Mouse (Mus musculus) R1 (cell line): ENCODE measurements at regions not wholly inside any gene's neighbourhood (a gene's known extent, or its start where the extent isn't known, plus 50 kb on each side); places are given as distances from the start of the nearest gene placed in this dataset.

Experiments used
- DNase-seq: peaks from one replicate; pipeline ENCODE4 v3.0.0-alpha.2; 2018; ENCODE audit warnings: low read depth, low spot score

DNA sequence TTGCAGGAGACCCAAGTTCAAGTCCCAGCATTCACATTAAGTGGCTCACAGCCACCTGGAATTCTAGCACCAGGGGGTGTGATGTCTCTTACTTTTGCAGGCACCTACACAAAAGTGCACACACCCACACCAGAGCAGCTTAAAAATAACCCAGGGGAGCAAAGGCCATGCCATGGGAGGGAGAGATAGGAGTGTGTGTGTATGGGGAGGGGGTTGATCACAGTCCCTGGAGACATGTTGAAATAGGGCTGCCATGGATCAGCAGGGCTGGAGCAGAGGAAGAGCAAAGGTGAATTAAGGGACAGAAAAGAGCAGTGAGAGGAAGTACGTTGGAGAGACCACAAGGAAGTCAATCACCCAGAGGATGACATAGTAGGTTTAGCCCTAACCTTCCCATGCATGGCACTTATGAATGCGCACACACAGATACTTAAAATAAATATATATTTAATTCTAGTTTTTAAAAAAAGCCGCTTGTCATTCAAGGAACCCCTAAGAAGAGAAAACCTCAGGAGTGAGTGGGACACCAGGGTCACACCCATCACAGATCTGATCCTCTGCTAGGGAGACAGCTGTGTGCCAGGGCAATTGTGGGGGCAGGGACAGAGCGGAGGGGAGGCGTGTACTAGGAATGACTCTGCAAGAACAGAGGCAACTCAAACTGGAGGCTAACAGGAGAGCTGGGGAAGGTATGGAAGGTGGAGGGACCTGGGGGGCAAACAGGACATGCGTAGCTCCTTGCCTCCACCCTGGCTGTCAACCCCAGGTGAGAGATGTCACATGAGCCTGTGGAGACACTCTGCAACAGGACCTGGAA, 189.5 kb upstream of the Rybp start:
- no peak for DNase-seq

DNA sequence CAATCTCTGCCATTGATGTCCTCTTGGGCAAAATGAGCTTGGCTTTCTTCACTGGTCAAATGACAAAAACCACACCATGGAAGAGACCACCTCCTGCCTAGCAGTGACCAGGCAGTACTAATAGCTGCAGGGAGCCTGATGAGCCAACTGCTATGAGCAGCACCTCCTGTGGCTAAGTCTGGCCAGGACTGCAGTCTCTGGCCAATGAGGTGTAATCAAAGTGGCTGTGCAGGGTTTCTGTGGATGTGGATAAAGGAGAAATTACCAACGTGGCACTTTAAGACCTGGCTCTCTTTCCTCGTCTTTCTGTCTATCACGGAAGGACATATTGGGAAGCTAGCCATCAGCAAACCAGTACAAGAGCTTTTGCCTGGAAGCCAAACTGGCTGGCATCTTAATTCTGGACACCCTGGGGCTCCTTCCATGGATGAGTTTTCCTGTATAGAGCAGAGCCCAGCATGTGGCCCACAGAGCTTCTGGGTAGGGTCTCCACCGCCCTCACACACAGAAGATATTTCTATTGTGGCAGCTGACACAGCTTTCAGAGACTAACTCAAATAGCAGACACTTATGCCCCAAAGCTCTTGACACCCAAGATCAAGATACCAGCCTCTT, 188.2 kb upstream of the Rybp start:
- no peak for DNase-seq

DNA sequence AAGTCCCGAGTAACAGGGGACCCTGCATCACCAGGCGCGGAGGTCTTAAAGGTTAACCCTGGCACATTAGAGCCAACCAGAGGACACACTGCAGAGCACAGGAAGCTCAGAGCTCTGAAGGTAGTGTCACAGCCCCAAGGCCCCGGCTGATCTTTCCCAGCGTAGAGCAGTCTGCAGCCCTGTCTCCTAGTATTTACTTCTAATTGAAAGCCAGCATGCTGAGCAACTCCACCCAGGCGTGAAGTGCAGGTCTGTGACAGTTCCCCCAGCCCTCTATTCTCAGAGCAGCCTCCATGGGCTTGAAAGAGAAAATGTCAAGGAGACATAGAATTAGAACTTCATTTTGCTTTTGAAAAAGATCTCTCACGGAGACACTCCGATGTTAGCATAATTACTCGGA, 187.0 kb upstream of the Rybp start:
- no peak for DNase-seq

DNA sequence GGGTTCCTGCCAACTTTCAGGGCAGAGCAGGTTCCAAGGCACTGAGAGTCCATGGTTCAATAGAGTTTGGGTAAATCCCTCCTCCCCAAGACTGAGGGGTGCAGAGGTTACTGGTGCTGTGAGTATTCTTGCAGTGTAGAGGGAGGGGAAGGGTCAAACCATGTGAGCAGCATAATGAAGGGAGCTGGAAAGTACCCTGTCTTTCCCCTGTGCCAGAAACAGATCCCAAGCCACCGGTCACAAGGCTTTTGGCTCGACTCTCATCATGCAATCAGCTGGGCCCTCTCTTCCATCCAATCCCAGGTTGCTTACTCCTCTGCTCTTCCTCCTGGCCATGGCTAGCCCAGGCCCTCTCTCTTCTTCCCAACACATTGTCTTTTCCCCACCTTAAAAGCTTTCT, 182.8 kb upstream of the Rybp start:
- no peak for DNase-seq

DNA sequence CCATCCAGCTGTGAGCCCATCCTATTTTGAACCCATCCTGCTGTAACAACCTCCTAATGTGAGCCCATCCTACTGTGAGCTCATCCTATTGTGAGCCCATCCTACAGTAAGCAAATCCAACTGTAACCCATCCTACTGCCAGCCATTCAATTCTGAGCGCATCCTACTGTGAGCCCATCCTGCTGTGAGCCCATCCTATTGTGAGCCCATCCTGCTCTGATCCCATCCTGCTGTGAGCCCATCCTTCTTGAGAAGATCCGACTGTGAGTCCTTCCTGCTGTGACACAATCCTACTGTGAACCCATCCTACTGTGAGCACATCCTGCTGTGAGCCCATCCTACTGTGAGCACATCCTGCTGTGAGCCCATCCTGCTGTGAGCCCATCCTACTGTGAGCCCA, 175.5 kb upstream of the Rybp start:
- DNase-seq = peak; percentile 31

DNA sequence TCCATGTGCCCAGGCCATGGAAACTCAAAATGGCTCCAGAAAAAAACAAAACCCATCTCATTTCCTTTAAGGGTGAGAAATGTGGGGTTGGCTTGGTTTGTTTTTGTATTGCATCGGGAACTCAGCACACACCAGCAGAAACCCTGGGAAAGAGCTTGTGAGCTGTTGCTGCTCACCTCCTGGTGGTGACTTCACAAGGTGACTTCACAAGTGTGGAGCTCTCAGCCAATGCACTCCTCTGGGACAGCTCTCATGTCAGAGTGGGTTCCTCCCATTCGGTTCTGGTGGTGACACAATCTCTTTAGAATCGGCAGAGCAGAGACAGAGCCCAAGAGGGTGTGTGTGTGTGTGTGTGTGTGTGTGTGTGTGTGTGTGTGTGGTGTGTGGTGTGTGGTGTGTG, 166.1 kb upstream of the Rybp start:
- peak; percentile 57 for DNase-seq

DNA sequence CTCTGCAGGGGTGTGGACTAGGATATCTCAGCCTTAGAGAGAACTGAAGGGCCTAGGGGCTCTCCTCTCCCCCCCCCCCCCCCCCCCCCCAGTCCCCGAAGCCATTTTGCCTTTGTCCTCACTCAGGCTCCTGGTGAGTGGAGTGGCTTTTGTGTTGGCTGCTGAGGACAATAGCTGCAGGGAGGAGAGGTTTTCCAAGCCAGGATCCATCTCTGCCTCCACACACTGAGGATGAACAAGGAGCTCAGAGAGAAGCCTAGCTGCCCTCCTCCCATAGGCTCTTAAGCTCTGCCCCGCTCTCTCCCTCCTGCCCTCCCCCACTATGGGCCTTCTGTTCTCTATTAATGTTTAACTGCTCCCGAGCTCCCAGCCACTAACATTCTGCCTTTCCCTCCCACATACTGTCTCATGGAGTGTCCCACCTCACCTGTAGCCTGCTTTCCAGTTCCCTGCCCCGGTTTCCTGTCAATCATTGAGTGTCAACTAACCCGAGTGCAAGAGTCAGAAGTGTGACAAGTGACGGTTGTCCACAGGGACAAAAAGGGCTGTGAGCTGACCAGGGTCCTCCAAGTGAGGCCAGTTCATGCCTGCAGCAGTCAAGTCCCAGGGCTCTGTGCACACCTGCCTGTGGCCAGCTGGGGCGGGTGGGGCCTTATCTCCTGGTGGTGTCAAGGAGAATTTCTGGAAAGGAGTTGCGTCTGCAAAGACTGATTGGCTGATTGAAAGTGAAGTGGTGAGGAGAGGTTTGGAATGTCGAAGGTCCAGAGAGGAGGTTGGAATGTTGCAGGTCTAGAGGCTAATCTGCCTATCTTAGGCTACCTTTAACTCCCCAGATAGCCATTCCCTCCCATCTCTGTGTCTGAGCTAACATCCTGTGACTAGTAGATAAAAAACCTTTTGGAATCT, 165.1 kb upstream of the Rybp start:
- DNase-seq = peak; percentile 80

DNA sequence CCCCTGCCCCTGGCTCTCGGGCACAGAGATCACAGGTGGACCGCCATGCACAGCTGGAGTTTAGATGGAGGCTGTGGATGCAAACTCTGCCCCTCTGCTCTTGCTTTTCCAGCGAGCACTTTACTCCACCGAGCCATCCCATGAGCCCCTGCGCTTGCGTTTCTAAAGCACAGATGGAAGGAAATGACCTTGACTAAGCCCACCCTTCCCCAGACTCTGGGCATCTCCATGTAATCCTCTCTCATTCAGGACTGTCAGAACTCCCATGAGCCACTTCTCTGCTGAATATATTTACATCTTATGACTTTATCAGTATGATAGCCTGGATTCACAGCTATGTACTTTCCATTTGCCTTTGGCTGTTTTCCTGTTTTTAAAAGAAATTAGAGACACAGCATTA, 162.8 kb upstream of the Rybp start:
- no peak for DNase-seq

DNA sequence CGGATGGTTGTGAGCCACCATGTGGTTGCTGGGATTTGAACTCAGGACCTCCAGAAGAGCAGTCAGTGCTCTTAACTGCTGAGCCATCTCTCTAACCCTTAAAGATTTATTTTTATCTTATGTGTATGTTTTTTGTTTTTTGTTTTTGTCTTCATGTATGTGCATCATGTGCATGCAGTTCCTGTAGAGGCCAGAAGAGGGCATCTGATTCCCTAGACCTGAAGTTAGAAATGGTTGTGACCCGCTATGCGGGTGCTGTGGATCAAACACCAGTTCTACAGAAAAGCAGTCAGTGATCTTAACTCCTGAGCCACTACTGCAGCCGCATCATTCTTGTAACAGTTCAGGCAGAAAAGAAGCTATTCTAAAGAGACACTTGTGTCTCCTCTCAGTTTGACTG, 161.8 kb upstream of the Rybp start:
- peak; percentile 68 for DNase-seq

DNA sequence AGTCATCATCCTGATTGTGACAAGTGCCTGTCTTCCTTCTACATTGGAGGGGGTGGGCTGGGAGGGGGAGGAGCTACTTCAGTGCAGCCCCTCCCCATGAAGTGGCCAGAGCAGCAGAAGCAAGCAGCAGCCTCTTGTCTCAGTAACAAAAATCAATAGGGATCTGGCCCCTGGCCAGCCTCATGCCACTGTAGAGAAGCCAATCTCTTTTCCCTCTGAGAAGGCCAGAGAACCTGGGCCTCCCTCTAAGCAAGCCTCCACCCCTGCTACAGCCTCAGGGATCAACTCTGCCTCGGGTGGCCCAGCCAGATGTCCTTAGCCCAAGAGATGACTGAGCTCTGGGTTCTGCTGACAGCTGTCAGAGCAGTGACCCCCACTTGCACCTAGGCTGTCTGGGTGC, 159.9 kb upstream of the Rybp start:
- no peak for DNase-seq

DNA sequence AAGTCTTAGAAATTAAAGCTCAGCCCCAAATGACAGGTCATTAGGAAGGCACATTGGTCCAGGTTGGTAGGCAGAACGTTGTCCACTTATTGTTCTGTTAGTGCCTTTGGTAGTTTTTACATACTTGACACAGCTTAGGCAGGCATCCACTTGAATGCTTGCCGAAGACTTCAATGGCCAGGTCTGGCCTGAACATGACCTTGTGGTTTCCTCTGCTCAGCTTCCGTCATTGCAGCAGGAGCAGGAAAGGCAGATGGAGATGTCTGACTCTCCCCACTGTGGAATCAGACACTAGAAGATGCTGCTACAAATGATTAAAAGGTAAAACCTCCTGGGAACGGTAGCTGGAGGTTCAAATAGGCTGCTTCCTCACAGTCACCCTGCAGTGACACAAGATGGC, 159.5 kb upstream of the Rybp start:
- no peak for DNase-seq

DNA sequence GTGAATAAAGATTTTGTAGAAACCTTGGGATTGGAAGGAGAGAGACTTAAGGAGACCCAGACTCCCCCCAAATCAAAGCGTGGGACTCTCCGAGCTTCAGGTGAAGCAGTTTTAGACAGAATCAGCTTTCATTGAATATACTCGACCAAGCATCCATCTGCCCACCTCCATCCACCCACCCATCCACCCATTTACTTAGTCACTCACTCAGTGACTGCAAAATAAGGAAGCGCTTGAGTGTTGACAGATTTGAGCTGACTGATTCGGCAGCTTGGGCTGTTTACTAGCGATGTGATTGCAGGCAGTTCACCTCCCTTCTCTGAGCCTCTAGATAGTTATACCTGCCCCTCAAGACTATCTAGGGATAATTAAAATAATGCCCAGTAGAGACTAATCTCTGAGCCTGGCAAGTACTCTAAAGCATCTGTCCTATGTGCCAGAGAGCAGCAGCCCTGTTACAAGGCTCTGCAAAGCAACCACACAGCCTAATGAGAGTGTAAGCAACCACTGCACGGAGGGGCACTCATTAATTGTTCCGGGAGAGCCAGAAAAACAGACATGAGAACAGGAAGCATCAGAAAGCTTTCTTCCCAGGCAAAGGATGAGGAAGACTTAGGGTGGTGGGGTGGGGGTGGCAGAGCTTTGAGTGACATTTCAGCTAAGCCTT, 151.9 kb upstream of the Rybp start:
- DNase-seq = no peak

DNA sequence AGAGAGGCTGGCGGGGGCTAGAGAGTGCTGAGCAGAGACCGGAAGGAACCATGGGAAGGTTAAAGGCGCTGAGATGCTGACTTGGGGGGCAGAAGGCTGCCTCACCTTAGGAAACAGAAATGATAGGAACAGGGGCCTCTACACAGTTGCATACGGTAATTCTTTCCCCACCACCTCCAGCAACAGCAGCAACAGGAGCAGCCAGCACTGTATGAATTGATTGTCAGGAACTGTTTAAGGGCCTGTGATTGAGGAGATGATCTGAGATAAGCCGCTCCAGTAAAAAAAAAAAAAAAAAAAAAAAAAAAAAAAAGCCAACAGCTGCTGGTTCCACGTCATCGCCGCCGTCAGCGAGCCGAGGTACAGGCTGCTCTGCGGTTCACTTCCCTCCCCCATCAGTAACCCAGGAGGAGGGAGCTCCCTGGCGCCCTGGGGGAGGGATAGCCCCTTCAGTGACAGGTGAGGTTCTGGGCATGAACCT, 151.3 kb upstream of the Rybp start:
- peak; percentile 55 for DNase-seq

DNA sequence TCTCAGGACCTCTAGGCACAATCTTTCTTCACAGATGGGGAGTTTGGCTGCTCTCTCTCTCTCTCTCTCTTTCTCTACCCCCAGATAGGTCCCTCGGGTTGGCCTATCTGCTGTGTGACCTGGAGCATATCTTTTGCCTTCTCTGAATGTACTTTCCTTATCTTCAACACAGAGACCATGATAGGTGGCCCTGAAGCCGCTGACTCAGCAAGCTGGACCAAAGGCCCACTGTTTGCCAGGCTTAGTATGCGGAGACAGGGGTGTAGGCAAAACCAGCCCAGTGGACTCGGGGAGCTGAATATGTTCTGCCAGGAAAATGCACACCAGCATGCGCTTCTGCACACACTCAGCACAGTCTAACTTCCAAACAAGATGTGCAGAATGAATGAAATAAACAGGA, 150.7 kb upstream of the Rybp start:
- DNase-seq = no peak

DNA sequence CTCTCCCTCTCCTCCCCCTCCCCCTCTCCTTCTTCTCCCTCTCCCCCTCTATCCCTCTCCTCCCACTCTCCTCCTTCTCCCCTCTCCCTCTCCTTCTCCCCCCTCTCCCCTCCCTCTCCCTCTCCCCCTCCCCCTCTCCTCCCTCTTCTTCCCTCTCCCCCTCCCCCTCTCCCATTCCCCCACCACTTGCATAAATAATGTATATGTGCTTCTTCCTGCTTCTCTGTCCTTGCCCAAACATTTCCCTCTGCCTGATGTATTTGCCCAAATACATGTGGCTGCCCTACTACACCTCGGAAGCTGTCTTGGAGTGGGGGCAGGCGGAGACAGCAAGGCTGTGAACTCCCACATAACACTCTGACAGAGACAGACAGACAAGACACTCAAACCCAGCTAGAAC, 149.2 kb upstream of the Rybp start:
- peak; percentile 80 for DNase-seq

DNA sequence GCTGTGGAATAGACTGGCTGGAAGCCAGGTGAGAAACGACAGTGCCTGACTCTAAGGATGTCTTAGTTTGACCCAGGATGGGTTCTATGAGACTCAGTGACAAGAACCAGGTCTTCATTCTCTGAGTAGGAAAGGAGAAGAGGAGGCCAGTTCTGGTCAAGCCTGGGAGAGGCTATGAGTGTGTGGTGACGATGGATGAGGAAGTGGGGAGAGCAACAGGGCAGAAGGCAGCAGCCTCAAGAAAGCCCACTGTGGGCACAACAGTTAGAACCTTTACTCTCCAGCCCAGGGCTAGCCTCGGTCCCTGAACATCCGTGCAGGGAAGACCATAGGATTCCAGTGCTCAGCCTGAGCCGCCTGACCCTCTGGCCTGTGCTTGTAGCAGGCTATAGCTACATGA, 147.9 kb upstream of the Rybp start:
- DNase-seq = no peak

DNA sequence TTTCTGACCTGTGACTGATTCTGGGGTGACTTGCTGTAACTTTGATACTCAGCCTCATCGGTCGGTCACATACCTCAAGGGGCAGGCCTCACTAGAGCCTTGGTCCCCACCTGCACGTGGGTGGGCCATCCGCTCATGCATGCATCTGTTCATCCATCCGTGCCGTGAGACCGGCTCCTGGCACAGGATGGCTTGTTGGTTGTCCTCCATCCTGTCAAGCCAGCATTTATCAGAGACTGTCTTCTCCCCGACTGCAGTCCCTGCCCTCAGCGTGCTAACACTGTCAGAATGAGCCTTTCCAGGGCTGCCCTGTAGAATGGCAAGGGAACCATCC, 146.2 kb upstream of the Rybp start:
- no peak for DNase-seq

DNA sequence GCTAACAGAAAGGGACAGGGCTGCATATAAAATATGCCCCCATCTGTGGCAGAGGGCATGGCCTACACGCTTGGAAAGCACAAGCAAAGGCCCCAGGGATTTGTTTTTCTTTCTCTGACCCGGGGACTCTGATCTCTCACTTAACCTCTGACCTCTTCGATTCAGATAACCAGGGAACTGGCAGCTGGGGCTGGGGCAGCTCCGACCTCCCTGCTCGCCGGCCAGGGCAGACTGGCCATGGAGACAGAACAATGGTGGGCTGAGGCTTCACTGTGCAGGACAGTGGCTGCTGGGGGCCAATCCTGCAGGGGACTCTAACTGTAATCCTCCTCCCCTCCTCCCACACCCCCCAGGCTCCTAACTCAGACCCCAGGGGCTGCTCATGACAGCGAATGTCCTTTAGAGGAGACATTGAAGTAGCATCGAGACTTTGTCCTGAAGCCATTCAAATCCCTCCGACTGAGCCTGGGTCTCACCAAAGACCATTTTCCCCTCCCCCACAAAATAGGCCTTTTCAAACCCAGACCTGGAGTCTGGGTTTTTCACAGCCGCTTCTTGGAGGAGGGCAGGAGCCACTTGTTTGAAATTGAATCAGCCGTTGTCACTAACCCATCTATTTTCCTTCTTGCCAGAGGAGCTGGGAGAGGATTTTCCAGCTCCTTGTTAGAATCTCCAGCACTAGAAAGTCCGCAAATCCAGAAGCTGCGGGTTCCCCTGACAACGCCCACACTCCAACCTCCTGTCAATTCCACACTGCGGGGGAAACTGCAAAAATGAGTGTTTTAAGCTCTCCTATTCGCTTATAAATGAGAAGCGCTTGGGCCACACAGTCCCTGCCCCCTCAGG, 145.6 kb upstream of the Rybp start:
- peak; percentile 61 for DNase-seq

DNA sequence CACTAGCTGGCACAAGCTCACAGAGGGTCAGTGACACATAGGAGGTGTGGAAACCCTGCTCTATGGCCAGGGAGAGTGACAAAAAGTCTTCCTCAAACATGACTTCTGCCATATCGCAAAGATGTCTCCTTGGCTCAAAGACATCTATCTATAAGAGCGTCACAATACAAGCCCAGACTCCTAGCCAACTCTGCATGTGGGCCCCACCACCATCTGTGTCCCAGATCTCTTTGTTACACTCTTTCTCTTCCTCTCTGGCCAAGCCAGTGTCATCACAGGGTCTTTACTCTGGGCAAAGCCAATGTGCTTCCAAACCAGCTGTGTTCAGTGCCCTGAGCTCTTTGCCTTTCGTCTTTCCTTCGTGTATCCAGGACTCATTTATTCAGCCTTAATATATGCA, 143.0 kb upstream of the Rybp start:
- no peak for DNase-seq

DNA sequence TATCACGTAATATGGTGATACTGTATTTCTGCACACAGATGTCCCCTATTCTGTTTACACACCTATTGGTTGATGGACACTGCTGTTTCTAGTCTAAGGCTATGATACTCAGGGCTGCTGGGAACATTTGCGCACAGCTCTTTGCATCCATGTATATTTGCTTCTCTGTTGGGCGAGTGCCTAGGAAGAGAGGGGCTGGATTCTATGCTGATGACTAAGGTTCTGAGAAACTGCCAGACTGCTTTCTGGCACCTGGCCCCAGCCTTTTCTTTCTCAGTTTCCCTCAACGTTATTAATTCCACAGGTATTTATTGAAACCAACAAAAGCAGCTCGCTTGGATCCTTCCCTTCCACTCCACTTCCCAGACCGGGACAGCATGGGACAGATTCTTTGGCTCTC, 142.2 kb upstream of the Rybp start:
- no peak for DNase-seq

DNA sequence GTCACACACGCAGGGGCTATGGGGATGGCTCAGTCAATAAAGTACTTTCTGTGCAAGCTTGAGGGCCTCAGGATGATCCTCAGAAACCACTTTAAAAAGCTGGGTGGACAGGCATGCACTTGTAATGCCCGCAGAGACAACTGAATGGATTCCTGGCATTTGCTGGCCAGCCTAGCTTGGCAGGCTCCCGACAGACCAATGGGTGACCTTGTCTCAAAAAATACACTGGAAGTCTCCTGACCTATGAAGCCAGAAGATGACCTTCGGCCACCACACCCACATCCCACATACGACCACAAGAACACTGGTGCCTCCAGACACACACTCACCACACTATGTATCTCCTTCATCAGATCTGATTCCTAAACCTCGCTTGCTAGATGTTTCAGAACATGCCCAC, 141.5 kb upstream of the Rybp start:
- no peak for DNase-seq
